Mouse (Mus musculus) neural tube, embryonic 15.5 days (tissue): ENCODE results near the gene Grip1. TPM values are rescaled to one million over a fixed set of nuclear protein-coding genes. Genes with fewer than 3 reads are reported as not detected.
A peak's percentile ranks its signal among the peaks of the same experiment; 100 is the strongest.

Source experiments
- ATAC-seq: fragments of 200-750 bp; cut with Nextera tagmentation; 2 replicates; pipeline ENCODE4 v1.8.0; 2017; ENCODE audit warnings: mild to moderate bottlenecking, moderate TSS enrichment, moderate library complexity; ENCODE audit not compliant: low FRiP score
- H3K27ac ChIP-seq: fragments of 300-500 bp; sonication (generic); replicated peaks from 2 replicates; pipeline ENCODE4 v1.5.1; 2015; ENCODE audit warnings: mild to moderate bottlenecking, inconsistent platforms
- H3K27me3 ChIP-seq: fragments of 300-500 bp; sonication (generic); replicated peaks from 2 replicates; pipeline ENCODE4 v1.6.1; 2015; ENCODE audit warnings: inconsistent platforms
- H3K36me3 ChIP-seq: fragments of 300-500 bp; sonication (generic); 2 replicates; pipeline ENCODE4 v1.6.1; 2015; ENCODE audit warnings: inconsistent platforms
- H3K4me1 ChIP-seq: fragments of 300-500 bp; sonication (generic); 2 replicates; pipeline ENCODE4 v1.6.1; 2015; ENCODE audit warnings: inconsistent platforms
- H3K4me2 ChIP-seq: fragments of 300-500 bp; sonication (generic); 2 replicates; pipeline ENCODE4 v1.6.1; 2015; ENCODE audit warnings: inconsistent platforms, mild to moderate bottlenecking, moderate library complexity
- H3K4me3 ChIP-seq: fragments of 300-500 bp; sonication (generic); replicated peaks from 2 replicates; pipeline ENCODE4 v1.5.1; 2015; ENCODE audit warnings: mild to moderate bottlenecking, inconsistent platforms
- H3K9ac ChIP-seq: fragments of 300-500 bp; sonication (generic); replicated peaks from 2 replicates; pipeline ENCODE4 v1.6.1; 2015; ENCODE audit warnings: mild to moderate bottlenecking, inconsistent platforms
- H3K9me3 ChIP-seq: fragments of 300-500 bp; sonication (generic); replicated peaks from 2 replicates; pipeline ENCODE4 v1.6.1; 2016; ENCODE audit warnings: inconsistent platforms
- WGBS: fragments of 180-500 bp; shearing (Covaris S2); methylation state at CpG from one replicate; pipeline ENCODE4 v1.1.7; 2015; ENCODE audit warnings: mixed read lengths; 5-methylcytosine and 5-hydroxymethylcytosine counted together
- polyA plus RNA-seq: library from polyadenylated mRNA; unstranded; fragments of >200 nt; fragmentation: Nextera tagmentation; extraction: Ambion mirVana; gene quantifications from 2 replicates; pipeline ENCODE4 v1.2.1, GENCODE M21; 2015

The Grip1 gene
- polyA plus RNA-seq, 1 experiment from 2014 or later = 21.7 TPM

- Histone ChIP-seq H3K36me3 (peaks cover 3% of the 10 kb centered on the region; the same call in 1 of the 2 replicates), H3K4me3 (no peak overlapping the region), H3K4me1 (no peaks in the 10 kb centered on the region), H3K4me2 (no peak overlapping the region), H3K9ac (no peak overlapping the region), H3K27me3 (no peaks in the 10 kb centered on the region), H3K27ac (no peak overlapping the region), H3K9me3 (no peaks in the 10 kb centered on the region)
- ATAC-seq = no peak
- WGBS = 85% methylated on average over 2 of the region's 2 CpGs
Measured at GRCm38 (mm10) chr10:119928921-119929320, 475.3 kb downstream of the Grip1 start.

GRCm38 (mm10) chr10:119932794-119933193 is 479.2 kb downstream of the Grip1 start:
- Histone ChIP-seq H3K9ac (no peak overlapping the region), H3K4me2 (no peak overlapping the region), H3K9me3 (no peaks in the 10 kb centered on the region), H3K27me3 (no peaks in the 10 kb centered on the region), H3K4me3 (no peak overlapping the region), H3K27ac (no peak overlapping the region), H3K36me3 (peaks cover 3% of the 10 kb centered on the region; the same call in 1 of the 2 replicates), H3K4me1 (no peaks in the 10 kb centered on the region)
- 67% methylated on average over 4 of the region's 4 CpGs for WGBS
- no peak for ATAC-seq

GRCm38 (mm10) chr10:119933362-119933761 is 479.7 kb downstream of the Grip1 start:
- no peak for ATAC-seq

GRCm38 (mm10) chr10:119935231-119935630 is 481.6 kb downstream of the Grip1 start:
- Histone ChIP-seq H3K27me3 (no peaks in the 10 kb centered on the region), H3K27ac (no peak overlapping the region), H3K4me3 (no peak overlapping the region), H3K36me3 (peaks cover 3% of the 10 kb centered on the region; the same call in 1 of the 2 replicates), H3K9me3 (no peaks in the 10 kb centered on the region), H3K9ac (no peak overlapping the region), H3K4me1 (no peaks in the 10 kb centered on the region), H3K4me2 (no peak overlapping the region)
- WGBS = 78% methylated on average over 6 of the region's 6 CpGs
- no peak for ATAC-seq

More at GRCm38 (mm10) chr10:119933362-119933761, 479.7 kb downstream of the Grip1 start:
- WGBS = 93% methylated on average over 5 of the region's 5 CpGs
- no peaks in the 10 kb centered on the region for H3K27me3 ChIP-seq
- H3K4me3 ChIP-seq = no peak overlapping the region
- H3K4me1 ChIP-seq = no peaks in the 10 kb centered on the region
- no peak overlapping the region for H3K27ac ChIP-seq
- H3K4me2 ChIP-seq = no peak overlapping the region
- no peak overlapping the region for H3K9ac ChIP-seq
- peaks cover 3% of the 10 kb centered on the region; the same call in 1 of the 2 replicates for H3K36me3 ChIP-seq
- H3K9me3 ChIP-seq = no peaks in the 10 kb centered on the region

- H3K4me2 ChIP-seq = no peak overlapping the region
- WGBS = 77% methylated on average over 16 of the region's 16 CpGs
Measured at GRCm38 (mm10) chr10:119937481-119937880, 483.9 kb downstream of the Grip1 start.

GRCm38 (mm10) chr10:119943906-119944305 is 490.3 kb downstream of the Grip1 start:
- Histone ChIP-seq H3K4me3 (no peak overlapping the region), H3K9me3 (no peaks in the 10 kb centered on the region), H3K27me3 (no peaks in the 10 kb centered on the region), H3K4me1 (peaks cover 12% of the 10 kb centered on the region), H3K4me2 (no peak overlapping the region), H3K36me3 (peaks cover 3% of the 10 kb centered on the region; the same call in 1 of the 2 replicates), H3K27ac (no peak overlapping the region), H3K9ac (no peak overlapping the region)
- WGBS = 47% methylated on average over 8 of the region's 8 CpGs
- ATAC-seq = no peak

More at GRCm38 (mm10) chr10:119937481-119937880, 483.9 kb downstream of the Grip1 start:
- H3K27me3 ChIP-seq = no peaks in the 10 kb centered on the region
- no peak overlapping the region for H3K4me3 ChIP-seq
- H3K36me3 ChIP-seq = no peaks in the 10 kb centered on the region; the same call in 1 of the 2 replicates
- ATAC-seq = no peak
- no peak overlapping the region for H3K27ac ChIP-seq
- H3K4me1 ChIP-seq = no peaks in the 10 kb centered on the region
- no peaks in the 10 kb centered on the region for H3K9me3 ChIP-seq
- no peak overlapping the region for H3K9ac ChIP-seq

- H3K9ac ChIP-seq = no peak overlapping the region
- no peak for ATAC-seq
- no peaks in the 10 kb centered on the region for H3K9me3 ChIP-seq
- no peak overlapping the region for H3K4me3 ChIP-seq
- 80% methylated on average over 6 of the region's 6 CpGs for WGBS
- no peaks in the 10 kb centered on the region for H3K36me3 ChIP-seq
- H3K4me1 ChIP-seq = peaks cover 15% of the 10 kb centered on the region; the same call in 1 of the 2 replicates
- H3K4me2 ChIP-seq = no peak overlapping the region
- H3K27ac ChIP-seq = no peak overlapping the region
- no peaks in the 10 kb centered on the region for H3K27me3 ChIP-seq
Measured at GRCm38 (mm10) chr10:119951460-119951859, 497.8 kb downstream of the Grip1 start.

GRCm38 (mm10) chr10:119957260-119957955 is 503.8 kb downstream of the Grip1 start:
- Histone ChIP-seq H3K27ac (0 out of 2 replicates have a peak overlapping the region, but pooled peaks have one; percentile 23), H3K4me2 (no peak overlapping the region), H3K4me1 (peaks cover 22% of the 10 kb centered on the region), H3K27me3 (no peaks in the 10 kb centered on the region), H3K9ac (no peak overlapping the region), H3K36me3 (no peaks in the 10 kb centered on the region), H3K9me3 (no peaks in the 10 kb centered on the region), H3K4me3 (no peak overlapping the region)
- ATAC-seq = no peak
- whole genome bisulfite sequencing = 65% methylated on average over 17 of the region's 17 CpGs

- H3K9me3 ChIP-seq = no peaks in the 10 kb centered on the region
- ATAC-seq = no peak
- no peaks in the 10 kb centered on the region for H3K27me3 ChIP-seq
- H3K4me2 ChIP-seq = no peak overlapping the region
- H3K4me1 ChIP-seq = peaks cover 13% of the 10 kb centered on the region
- no peaks in the 10 kb centered on the region for H3K36me3 ChIP-seq
- H3K4me3 ChIP-seq = no peak overlapping the region
- no peak overlapping the region for H3K27ac ChIP-seq
- no peak overlapping the region for H3K9ac ChIP-seq
- 74% methylated on average over 3 of the region's 3 CpGs for WGBS
Measured at GRCm38 (mm10) chr10:119960915-119961314, 507.3 kb downstream of the Grip1 start.

GRCm38 (mm10) chr10:119966321-119966720 is 512.7 kb downstream of the Grip1 start:
- Histone ChIP-seq H3K9ac (no peak overlapping the region), H3K27me3 (no peaks in the 10 kb centered on the region), H3K4me1 (no peaks in the 10 kb centered on the region), H3K27ac (no peak overlapping the region), H3K36me3 (no peaks in the 10 kb centered on the region), H3K9me3 (no peaks in the 10 kb centered on the region), H3K4me3 (no peak overlapping the region), H3K4me2 (no peak overlapping the region)
- no peak for ATAC-seq
- 52% methylated on average over 8 of the region's 8 CpGs for WGBS

- Histone ChIP-seq H3K9me3 (no peaks in the 10 kb centered on the region), H3K4me2 (no peak overlapping the region), H3K4me3 (no peak overlapping the region), H3K36me3 (0 out of 2 replicates have a peak, but pooled peaks cover 2% of the 10 kb centered on the region), H3K27ac (no peak overlapping the region), H3K9ac (no peak overlapping the region), H3K4me1 (peaks cover 7% of the 10 kb centered on the region; the same call in 1 of the 2 replicates), H3K27me3 (no peaks in the 10 kb centered on the region)
- 65% methylated on average over 8 of the region's 8 CpGs for WGBS
- no peak for ATAC-seq
Measured at GRCm38 (mm10) chr10:119979396-119979795, 525.8 kb downstream of the Grip1 start.

- no peaks in the 10 kb centered on the region for H3K9me3 ChIP-seq
- H3K4me1 ChIP-seq = peaks cover 7% of the 10 kb centered on the region; the same call in 1 of the 2 replicates
- H3K4me3 ChIP-seq = no peak overlapping the region
- no peak overlapping the region for H3K4me2 ChIP-seq
- no peaks in the 10 kb centered on the region for H3K27me3 ChIP-seq
- H3K27ac ChIP-seq = no peak overlapping the region
- no peak overlapping the region for H3K9ac ChIP-seq
- peak; percentile 35; the same call in 1 of the 2 replicates for ATAC-seq
- 47% methylated on average over 11 of the region's 11 CpGs for WGBS
- H3K36me3 ChIP-seq = 0 out of 2 replicates have a peak, but pooled peaks cover 2% of the 10 kb centered on the region
Measured at GRCm38 (mm10) chr10:119980032-119980431, 526.4 kb downstream of the Grip1 start.
